Mouse (Mus musculus) forebrain, embryonic 14.5 days (tissue): ENCODE data around the gene Ptpn1. TPM values are rescaled to one million over a fixed set of nuclear protein-coding genes. Genes with fewer than 3 reads are reported as not detected.

Source experiments
- ATAC-seq: fragments of 200-750 bp; cut with Nextera tagmentation; 2 replicates; pipeline ENCODE4 v1.8.0; 2017; ENCODE audit warnings: mild to moderate bottlenecking, moderate library complexity
- DNase-seq: peaks from one replicate; pipeline ENCODE4 v3.0.0-alpha.2; 2015; ENCODE audit warnings: low spot score
- H3K27ac ChIP-seq: fragments of 300-500 bp; sonication (generic); 2 replicates; pipeline ENCODE4 v1.5.1; 2014; ENCODE audit warnings: low read depth, mild to moderate bottlenecking, control low read depth, low read length, moderate library complexity
- H3K27me3 ChIP-seq: fragments of 300-500 bp; sonication (generic); replicated peaks from 2 replicates; pipeline ENCODE4 v1.6.1; 2014; ENCODE audit warnings: low read length, control low read depth, mixed read lengths; ENCODE audit not compliant: control insufficient read depth, insufficient read depth
- H3K36me3 ChIP-seq: fragments of 300-500 bp; sonication (generic); 2 replicates; pipeline ENCODE4 v1.6.1; 2014; ENCODE audit warnings: low read length, control low read depth; ENCODE audit not compliant: control insufficient read depth, insufficient read depth
- H3K4me1 ChIP-seq: fragments of 300-500 bp; sonication (generic); 2 replicates; pipeline ENCODE4 v1.6.1; 2014; ENCODE audit warnings: antibody characterized with exemption, low read length, control low read depth; ENCODE audit not compliant: control insufficient read depth, insufficient read depth
- H3K4me2 ChIP-seq: fragments of 300-500 bp; sonication (generic); 2 replicates; pipeline ENCODE4 v1.6.1; 2014; ENCODE audit warnings: mild to moderate bottlenecking, control low read depth, low read length
- H3K4me3 ChIP-seq: fragments of 300-500 bp; sonication (generic); 2 replicates; pipeline ENCODE4 v1.5.1; 2014; ENCODE audit warnings: low read depth, low read length, control low read depth
- H3K9ac ChIP-seq: fragments of 300-500 bp; sonication (generic); 2 replicates; pipeline ENCODE4 v1.6.1; 2014; ENCODE audit warnings: mild to moderate bottlenecking, low read length, control low read depth, moderate library complexity
- H3K9me3 ChIP-seq: fragments of 300-500 bp; sonication (generic); replicated peaks from 2 replicates; pipeline ENCODE4 v1.6.1; 2016; ENCODE audit warnings: low read length, control low read depth, mixed read lengths; ENCODE audit not compliant: control insufficient read depth
- WGBS: fragments of 180-500 bp; shearing (Covaris S2); extraction: QIAGEN DNeasy Blood & Tissue Kit; methylation state at CpG from one replicate; pipeline ENCODE4 v1.1.7; 2014; 5-methylcytosine and 5-hydroxymethylcytosine counted together
- polyA plus RNA-seq: library from polyadenylated mRNA; unstranded; fragments of >200 nt; fragmentation: Nextera tagmentation; extraction: Ambion mirVana; gene quantifications from 2 replicates; pipeline ENCODE4 v1.2.1, GENCODE M21; 2014

Gene Ptpn1
- polyA plus RNA-seq, 1 experiment from 2014 or later = 65.1 TPM

- no peak overlapping the region for H3K9ac ChIP-seq
- H3K4me2 ChIP-seq = no peak overlapping the region
- H3K36me3 ChIP-seq = peaks cover 13% of the 10 kb centered on the region; the same call in 1 of the 2 replicates
- no peaks in the 10 kb centered on the region for H3K4me1 ChIP-seq
- no peak for DNase-seq
- no peaks in the 10 kb centered on the region for H3K27me3 ChIP-seq
- ATAC-seq = no peak
- no peak overlapping the region for H3K27ac ChIP-seq
- 92% methylated on average over 7 of the region's 7 CpGs for WGBS
- H3K4me3 ChIP-seq = no peak overlapping the region
- no peaks in the 10 kb centered on the region for H3K9me3 ChIP-seq
These were observed 23.1 kb downstream of the Ptpn1 start for GRCm38 (mm10) chr2:167954928-167955327.

DNA sequence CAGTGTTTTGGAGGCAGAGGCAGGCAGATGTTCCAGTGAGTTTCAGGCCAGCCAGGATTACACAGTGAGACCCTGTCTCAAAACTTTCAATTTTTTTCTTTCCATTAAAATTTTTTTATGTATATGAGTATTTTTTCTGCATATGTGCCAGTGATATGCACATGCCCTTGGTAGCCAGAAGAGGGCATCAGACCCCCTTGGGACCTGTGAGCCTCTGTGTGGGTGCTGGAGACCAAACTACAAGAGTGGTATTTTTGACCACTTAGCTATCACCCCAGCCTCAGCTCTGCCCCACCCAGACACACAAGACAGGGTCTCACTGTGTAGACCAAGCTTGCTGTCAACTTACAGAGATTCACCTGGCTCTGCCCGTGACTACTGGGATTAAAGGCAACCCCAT, 25.7 kb downstream of the Ptpn1 start:
- Histone ChIP-seq H3K4me1 (no peaks in the 10 kb centered on the region), H3K4me2 (no peak overlapping the region), H3K36me3 (peaks cover 13% of the 10 kb centered on the region; the same call in 1 of the 2 replicates), H3K27me3 (no peaks in the 10 kb centered on the region), H3K27ac (no peak overlapping the region), H3K9me3 (no peaks in the 10 kb centered on the region), H3K4me3 (no peak overlapping the region), H3K9ac (no peak overlapping the region)
- ATAC-seq = no peak
- WGBS = 97% methylated on average over 1 of the region's 1 CpGs
- DNase-seq = no peak

DNA sequence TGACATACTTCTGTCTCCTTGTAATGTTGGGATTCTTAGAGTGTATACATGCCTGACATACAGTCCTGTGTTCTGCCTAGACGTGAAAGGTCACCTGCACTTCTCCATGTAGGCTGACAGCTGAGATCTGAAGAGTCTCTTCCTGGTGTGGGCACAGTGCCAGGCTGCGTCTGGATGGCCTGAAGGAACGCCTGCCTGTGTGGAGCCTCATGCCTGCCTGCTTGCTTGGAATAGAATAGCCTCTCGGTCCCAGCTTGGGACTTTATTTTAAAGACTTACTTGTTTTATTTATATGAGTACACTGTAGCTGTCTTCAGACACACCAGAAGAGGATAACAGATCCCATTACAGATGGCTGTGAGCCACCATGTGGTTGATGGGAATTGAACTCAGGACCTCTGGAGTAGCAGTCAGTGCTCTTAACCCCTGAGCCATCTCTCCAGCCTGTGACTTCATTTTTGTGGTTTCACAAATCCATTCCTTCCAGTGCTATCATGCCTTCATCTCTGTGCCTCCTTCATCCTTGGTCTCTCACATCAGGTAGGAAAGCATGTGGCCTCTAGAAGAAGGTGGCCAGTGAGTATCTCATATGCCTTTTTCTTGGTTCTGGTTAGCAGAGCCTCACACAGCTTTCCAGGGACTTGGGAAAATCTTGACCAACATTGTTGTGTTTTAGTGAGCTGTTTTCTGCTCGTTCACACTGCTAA, 26.4 kb downstream of the Ptpn1 start:
- Histone ChIP-seq H3K27me3 (no peaks in the 10 kb centered on the region), H3K4me2 (no peak overlapping the region), H3K27ac (no peak overlapping the region), H3K9me3 (no peaks in the 10 kb centered on the region), H3K4me3 (no peak overlapping the region), H3K4me1 (no peaks in the 10 kb centered on the region), H3K36me3 (peaks cover 10% of the 10 kb centered on the region; the same call in 1 of the 2 replicates), H3K9ac (no peak overlapping the region)
- WGBS = 41% methylated on average over 5 of the region's 5 CpGs
- ATAC-seq = no peak
- DNase-seq = peak; percentile 34

GRCm38 (mm10) chr2:167958843-167959242, 27.0 kb downstream of the Ptpn1 start:
- peaks cover 13% of the 10 kb centered on the region; the same call in 1 of the 2 replicates for H3K36me3 ChIP-seq
- no peak overlapping the region for H3K4me2 ChIP-seq
- H3K4me3 ChIP-seq = no peak overlapping the region
- no peak for ATAC-seq
- 81% methylated on average over 4 of the region's 4 CpGs for WGBS
- no peaks in the 10 kb centered on the region for H3K27me3 ChIP-seq
- H3K27ac ChIP-seq = no peak overlapping the region
- H3K9me3 ChIP-seq = no peaks in the 10 kb centered on the region
- peak; percentile 10 for DNase-seq
- no peaks in the 10 kb centered on the region for H3K4me1 ChIP-seq
- H3K9ac ChIP-seq = no peak overlapping the region

- no peak for ATAC-seq
- no peak overlapping the region for H3K9ac ChIP-seq
- peaks cover 19% of the 10 kb centered on the region for H3K36me3 ChIP-seq
- no peak overlapping the region for H3K4me3 ChIP-seq
- no peak for DNase-seq
- WGBS = 83% methylated on average over 4 of the region's 4 CpGs
- no peaks in the 10 kb centered on the region for H3K9me3 ChIP-seq
- no peak overlapping the region for H3K4me2 ChIP-seq
- no peaks in the 10 kb centered on the region for H3K4me1 ChIP-seq
- H3K27me3 ChIP-seq = no peaks in the 10 kb centered on the region
- H3K27ac ChIP-seq = no peak overlapping the region
These were observed 27.6 kb downstream of the Ptpn1 start for GRCm38 (mm10) chr2:167959384-167959911.

DNA sequence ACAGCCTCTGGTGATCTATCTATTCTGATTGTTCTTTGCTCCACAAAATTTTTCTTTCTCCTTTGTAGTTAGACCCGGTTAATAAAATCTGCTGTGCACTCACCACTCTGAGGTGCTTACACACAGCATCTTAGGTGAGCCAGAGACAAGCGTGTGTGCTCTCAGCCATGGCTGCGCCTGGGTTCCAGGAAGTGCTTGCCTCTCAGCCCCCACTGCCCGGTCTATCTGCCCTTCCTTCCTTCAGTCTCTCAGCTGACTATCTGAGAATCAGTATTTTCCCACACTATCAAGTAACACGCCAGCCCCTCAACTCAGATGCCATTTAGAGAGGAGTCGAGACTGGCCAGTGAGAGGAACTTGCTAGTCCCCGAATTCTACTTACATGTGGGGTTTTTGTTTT, 28.1 kb downstream of the Ptpn1 start:
- H3K4me1 ChIP-seq = no peaks in the 10 kb centered on the region
- no peak overlapping the region for H3K9ac ChIP-seq
- no peak overlapping the region for H3K4me3 ChIP-seq
- no peak for DNase-seq
- 80% methylated on average over 7 of the region's 7 CpGs for WGBS
- H3K27me3 ChIP-seq = no peaks in the 10 kb centered on the region
- no peaks in the 10 kb centered on the region for H3K9me3 ChIP-seq
- H3K4me2 ChIP-seq = no peak overlapping the region
- H3K36me3 ChIP-seq = peaks cover 24% of the 10 kb centered on the region
- no peak for ATAC-seq
- H3K27ac ChIP-seq = no peak overlapping the region

DNA sequence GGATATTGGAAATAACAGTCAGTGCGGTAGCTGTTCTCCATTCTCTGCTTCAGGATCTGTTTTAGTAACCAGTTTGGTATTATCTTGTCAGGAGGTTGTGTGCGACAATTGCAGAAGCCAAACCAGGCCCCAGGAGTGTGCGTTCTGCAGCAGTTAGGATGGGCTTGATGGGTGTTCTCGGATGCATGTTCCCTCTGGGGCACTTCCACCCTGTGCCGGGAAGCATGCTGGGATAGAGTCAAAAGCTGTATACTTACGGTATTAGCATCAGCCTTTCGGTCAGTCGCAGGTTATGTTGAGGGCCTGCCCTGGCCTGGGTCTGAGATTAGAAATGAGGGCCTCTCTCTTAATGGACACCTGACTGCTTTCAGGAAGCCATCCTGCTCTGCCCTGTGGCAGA, 28.7 kb downstream of the Ptpn1 start:
- Histone ChIP-seq H3K4me2 (no peak overlapping the region), H3K36me3 (peaks cover 30% of the 10 kb centered on the region), H3K27ac (no peak overlapping the region), H3K27me3 (no peaks in the 10 kb centered on the region), H3K4me1 (no peaks in the 10 kb centered on the region), H3K9me3 (no peaks in the 10 kb centered on the region), H3K4me3 (no peak overlapping the region), H3K9ac (no peak overlapping the region)
- WGBS = 93% methylated on average over 8 of the region's 8 CpGs
- no peak for ATAC-seq
- DNase-seq = no peak

- no peak for ATAC-seq
These were observed 30.5 kb downstream of the Ptpn1 start for GRCm38 (mm10) chr2:167962347-167962746.

DNA sequence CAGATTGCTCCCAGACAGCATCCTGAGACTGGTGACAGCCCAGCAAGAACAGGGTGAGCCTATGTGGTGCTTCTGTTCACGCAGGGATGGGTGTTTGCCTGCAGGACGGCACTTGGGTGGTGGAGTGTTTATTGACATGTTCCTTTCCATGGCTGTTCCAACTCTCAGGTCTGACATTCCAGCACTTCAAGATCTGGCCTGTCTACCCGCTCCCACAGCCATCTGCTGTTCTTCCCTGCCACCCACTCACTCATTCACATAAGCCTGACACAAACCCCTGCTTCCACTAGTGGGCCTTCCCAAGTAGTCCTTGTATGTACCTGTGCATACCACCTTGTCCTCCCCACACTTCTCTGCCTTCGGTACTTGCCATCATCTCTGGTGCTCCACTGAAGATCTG, 31.3 kb downstream of the Ptpn1 start:
- Histone ChIP-seq H3K4me3 (no peak overlapping the region), H3K4me2 (no peak overlapping the region), H3K27me3 (no peaks in the 10 kb centered on the region), H3K9ac (no peak overlapping the region), H3K4me1 (no peaks in the 10 kb centered on the region), H3K36me3 (peaks cover 56% of the 10 kb centered on the region), H3K9me3 (no peaks in the 10 kb centered on the region), H3K27ac (no peak overlapping the region)
- ATAC-seq (no peak), DNase-seq (no peak)
- WGBS = 91% methylated on average over 4 of the region's 4 CpGs

More at GRCm38 (mm10) chr2:167962347-167962746, 30.5 kb downstream of the Ptpn1 start:
- no peaks in the 10 kb centered on the region for H3K9me3 ChIP-seq
- H3K4me1 ChIP-seq = no peaks in the 10 kb centered on the region
- peaks cover 48% of the 10 kb centered on the region for H3K36me3 ChIP-seq
- H3K27me3 ChIP-seq = no peaks in the 10 kb centered on the region
- 92% methylated on average over 6 of the region's 6 CpGs for WGBS
- H3K4me3 ChIP-seq = no peak overlapping the region
- no peak overlapping the region for H3K9ac ChIP-seq
- no peak overlapping the region for H3K27ac ChIP-seq
- no peak overlapping the region for H3K4me2 ChIP-seq
- no peak for DNase-seq
